In the genomic region with DNA sequence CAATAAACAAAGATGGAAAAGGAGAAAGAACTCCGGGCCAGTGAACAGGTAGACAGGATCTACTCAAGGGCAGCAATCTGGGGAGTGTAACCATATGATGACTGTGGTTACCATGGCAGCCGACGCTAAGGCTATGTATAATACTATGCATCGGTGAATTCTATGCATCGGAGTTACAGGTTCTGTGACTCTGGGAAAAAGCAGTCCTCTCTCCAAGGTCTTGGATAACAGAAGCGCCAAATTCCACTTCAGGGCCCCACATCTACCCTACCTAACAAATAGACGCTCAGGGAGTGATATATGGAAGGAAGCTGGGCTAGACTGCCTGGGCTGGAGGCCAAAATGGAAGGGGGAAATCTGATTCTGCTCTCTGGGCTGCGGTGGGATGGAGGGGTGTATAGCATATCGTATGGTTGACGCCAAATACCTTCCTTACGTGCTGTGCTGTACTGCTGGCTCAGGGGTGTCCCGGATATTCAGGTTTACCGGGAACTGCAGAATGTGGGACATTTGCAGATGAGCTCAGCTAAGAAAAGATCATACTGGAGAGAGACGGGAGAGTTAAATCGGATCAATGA, we compare ENCODE assay signal across 14 mouse cellular contexts. TPM values are rescaled to one million over a fixed set of nuclear protein-coding genes. Genes with fewer than 3 reads are reported as not detected.
DNase-seq lines count a peak whose midpoint lies in the region; ATAC-seq lines count a peak whose summit lies in the region.
"Had no signal": no experiment of that assay in that cellular context is flagged by ENCODE, and none has a peak within 500 bp of the region (broad histone marks: within the 10 kb centered on the region; RNA-seq: fewer than 3 reads in every experiment).

No protein-coding gene starts in this region.

- no peak overlapping the region for H3K9ac ChIP-seq in hindbrain, embryonic 16.5 days (ENCODE audit: low read depth, low read length)
- H3K9ac ChIP-seq in hindbrain, embryonic 11.5 days (ENCODE audit: low read depth, low read length), result no peak overlapping the region
- H3K9ac ChIP-seq in neural tube, embryonic 14.5 days (replicated peaks; ENCODE audit: low read depth, low read length), result no peak overlapping the region
- H3K9ac ChIP-seq in intestine, embryonic 16.5 days (ENCODE audit: low read depth, low read length), result no peak overlapping the region
- no peak overlapping the region for H3K9ac ChIP-seq in stomach, embryonic 15.5 days
- H3K9ac ChIP-seq: neural tube, embryonic 13.5 days had no signal

- H3K36me3 ChIP-seq in hindbrain, embryonic 16.5 days (ENCODE audit: control insufficient read depth, insufficient read depth, low read length), result no peaks in the 10 kb centered on the region
- H3K36me3 ChIP-seq in hindbrain, embryonic 11.5 days (ENCODE audit: control insufficient read depth, insufficient read depth, low read length), result no peaks in the 10 kb centered on the region
- no peaks in the 10 kb centered on the region for H3K36me3 ChIP-seq in neural tube, embryonic 14.5 days (ENCODE audit: control insufficient read depth, insufficient read depth, low read length)
- no peaks in the 10 kb centered on the region for H3K36me3 ChIP-seq in intestine, embryonic 16.5 days (ENCODE audit: control insufficient read depth, insufficient read depth, low read length)
- no peaks in the 10 kb centered on the region for H3K36me3 ChIP-seq in stomach, embryonic 15.5 days
- H3K36me3 ChIP-seq: neural tube, embryonic 13.5 days had no signal

- DNase-seq in hindbrain, embryonic 11.5 days (ENCODE audit: low spot score), result no peak
- no peak for DNase-seq in neural tube, embryonic 10.5 days (ENCODE audit: extremely low spot score, low spot score)
- DNase-seq in adrenal gland, adult 18-20 months (ENCODE audit: low spot score in 2 of 2), result no peak
- no peak for DNase-seq in urinary bladder, postnatal 14 days (ENCODE audit: low spot score)
- DNase-seq: adrenal gland, adult 8-10 months had no signal

- peaks cover 24% of the 10 kb centered on the region for H3K4me1 ChIP-seq in hindbrain, embryonic 16.5 days (ENCODE audit: control insufficient read depth, insufficient read depth, low read depth, low read length)
- no peaks in the 10 kb centered on the region for H3K4me1 ChIP-seq in hindbrain, embryonic 11.5 days (replicated peaks; ENCODE audit: control insufficient read depth, insufficient read depth, low read length)
- H3K4me1 ChIP-seq in neural tube, embryonic 14.5 days (ENCODE audit: control insufficient read depth, insufficient read depth, low read length), result peaks cover 9% of the 10 kb centered on the region; the same call in 1 of the 2 replicates
- H3K4me1 ChIP-seq in intestine, embryonic 16.5 days (ENCODE audit: control insufficient read depth, insufficient read depth, low read length), result peaks cover 10% of the 10 kb centered on the region; the same call in 1 of the 2 replicates
- peaks cover 11% of the 10 kb centered on the region for H3K4me1 ChIP-seq in stomach, embryonic 15.5 days

- 39% methylated on average over 15 of the region's 15 CpGs for WGBS in hindbrain, embryonic 16.5 days
- 60% methylated on average over 15 of the region's 15 CpGs for WGBS in hindbrain, embryonic 11.5 days
- WGBS in neural tube, embryonic 14.5 days, result 44% methylated on average over 15 of the region's 15 CpGs
- 36% methylated on average over 15 of the region's 15 CpGs for WGBS in intestine, embryonic 16.5 days
- WGBS in stomach, embryonic 15.5 days, result 34% methylated on average over 15 of the region's 15 CpGs

- no peak overlapping the region for H3K27ac ChIP-seq in hindbrain, embryonic 16.5 days (ENCODE audit: low read depth, low read length)
- H3K27ac ChIP-seq in hindbrain, embryonic 11.5 days (ENCODE audit: low read depth, low read length), result no peak overlapping the region
- H3K27ac ChIP-seq in neural tube, embryonic 14.5 days (ENCODE audit: low read depth, low read length), result no peak overlapping the region
- H3K27ac ChIP-seq in intestine, embryonic 16.5 days (ENCODE audit: low read length), result no peak overlapping the region
- H3K27ac ChIP-seq in stomach, embryonic 15.5 days, result no peak overlapping the region
- H3K27ac ChIP-seq: macrophage; neural tube, embryonic 13.5 days had no signal

- no peak overlapping the region for H3K4me3 ChIP-seq in hindbrain, embryonic 16.5 days (ENCODE audit: low read length)
- H3K4me3 ChIP-seq in hindbrain, embryonic 11.5 days (ENCODE audit: low read depth, low read length), result no peak overlapping the region
- no peak overlapping the region for H3K4me3 ChIP-seq in neural tube, embryonic 14.5 days (ENCODE audit: low read depth, low read length)
- H3K4me3 ChIP-seq in intestine, embryonic 16.5 days (ENCODE audit: low read length), result no peak overlapping the region
- H3K4me3 ChIP-seq in stomach, embryonic 15.5 days (replicated peaks), result no peak overlapping the region
- H3K4me3 ChIP-seq: neural tube, embryonic 13.5 days had no signal

- no peaks in the 10 kb centered on the region for H3K27me3 ChIP-seq in hindbrain, embryonic 16.5 days (replicated peaks; ENCODE audit: control insufficient read depth, insufficient read depth, low read length)
- H3K27me3 ChIP-seq in hindbrain, embryonic 11.5 days (ENCODE audit: control insufficient read depth, insufficient read depth, low read length), result no peaks in the 10 kb centered on the region
- no peaks in the 10 kb centered on the region for H3K27me3 ChIP-seq in neural tube, embryonic 14.5 days (ENCODE audit: control insufficient read depth, insufficient read depth, low read length)
- H3K27me3 ChIP-seq in intestine, embryonic 16.5 days (replicated peaks; ENCODE audit: control insufficient read depth, insufficient read depth, low read length), result no peaks in the 10 kb centered on the region
- no peaks in the 10 kb centered on the region for H3K27me3 ChIP-seq in stomach, embryonic 15.5 days (replicated peaks)
- H3K27me3 ChIP-seq: neural tube, embryonic 13.5 days had no signal

- ATAC-seq in hindbrain, embryonic 16.5 days, result peak; percentile 50; the same call in 1 of the 2 replicates
- ATAC-seq in hindbrain, embryonic 11.5 days (ENCODE audit: low FRiP score), result no peak
- peak; percentile 64; the same call in 1 of the 2 replicates for ATAC-seq in neural tube, embryonic 14.5 days (ENCODE audit: low read depth)
- ATAC-seq in intestine, embryonic 16.5 days, result 0 out of 2 replicates have a peak, but pooled peaks have one; percentile 36
- peak; percentile 69; the same call in 1 of the 2 replicates for ATAC-seq in stomach, embryonic 15.5 days (ENCODE audit: insufficient read depth, low FRiP score, low read depth)
- ATAC-seq: inflammation-experienced regulatory T-cells, adult 6 months; Patski had no signal

- H3K4me2 ChIP-seq in hindbrain, embryonic 16.5 days (ENCODE audit: low read length), result no peak overlapping the region
- H3K4me2 ChIP-seq in hindbrain, embryonic 11.5 days (replicated peaks; ENCODE audit: low read depth, low read length), result no peak overlapping the region
- H3K4me2 ChIP-seq in neural tube, embryonic 14.5 days (ENCODE audit: low read depth, low read length), result no peak overlapping the region
- peak overlapping the region; percentile 16; the same call in 1 of the 2 replicates for H3K4me2 ChIP-seq in intestine, embryonic 16.5 days (ENCODE audit: low read depth, low read length)
- H3K4me2 ChIP-seq in stomach, embryonic 15.5 days, result peak overlapping the region; percentile 20
- H3K4me2 ChIP-seq: heart, embryonic 11.5 days; neural tube, embryonic 13.5 days had no signal

- H3K9me3 ChIP-seq in hindbrain, embryonic 16.5 days (ENCODE audit: control insufficient read depth, low read length), result no peaks in the 10 kb centered on the region
- H3K9me3 ChIP-seq in hindbrain, embryonic 11.5 days (ENCODE audit: control insufficient read depth, low read length), result no peaks in the 10 kb centered on the region
- no peaks in the 10 kb centered on the region for H3K9me3 ChIP-seq in neural tube, embryonic 14.5 days (ENCODE audit: control insufficient read depth, low read length)
- H3K9me3 ChIP-seq in intestine, embryonic 16.5 days (ENCODE audit: control insufficient read depth, low read length), result no peaks in the 10 kb centered on the region
- no peaks in the 10 kb centered on the region for H3K9me3 ChIP-seq in stomach, embryonic 15.5 days
- H3K9me3 ChIP-seq: neural tube, embryonic 13.5 days had no signal

RNA-seq across cellular contexts. Expression of a gene that starts 37.3 kb away (rescaled TPM):
- polyA plus RNA-seq in hindbrain, embryonic 16.5 days (2015; fragmentation: Nextera tagmentation; extraction: Ambion mirVana), result 37.1 and 37.2 TPM in 2 replicates
- polyA plus RNA-seq in hindbrain, embryonic 11.5 days (2014; fragmentation: Nextera tagmentation; extraction: Ambion mirVana), result 3.1 and 3.6 TPM in 2 replicates
- 22.1 and 22.3 TPM in 2 replicates for polyA plus RNA-seq in neural tube, embryonic 14.5 days (2014; fragmentation: Nextera tagmentation; extraction: Ambion mirVana)
- polyA plus RNA-seq in intestine, embryonic 16.5 days (2015; fragmentation: Nextera tagmentation; extraction: Ambion mirVana), result 1.5 and 1.7 TPM in 2 replicates
- 4.0 and 4.7 TPM in 2 replicates for polyA plus RNA-seq in stomach, embryonic 15.5 days (2015; fragmentation: Nextera tagmentation; extraction: Ambion mirVana)
- total RNA-seq in adrenal gland, adult 18-20 months (2021), result 10 to 100 TPM in 1 of 2 experiments, 1 to 10 TPM in 1; 7.5 to 18.3 TPM
- polyA plus RNA-seq: inflammation-experienced regulatory T-cells, adult 6 months; Patski had no signal

Comparison
In these comparisons a context has a peak if more than half of its experiments do, and no peak if none do; other contexts are left out.
1. H3K4me2 ChIP-seq: peak in intestine, embryonic 16.5 days (single experiment) and stomach, embryonic 15.5 days (single experiment); none in hindbrain, embryonic 16.5 days (single experiment), hindbrain, embryonic 11.5 days (single experiment) and neural tube, embryonic 14.5 days (single experiment).